Mouse (Mus musculus): ENCODE results near the gene Rab11b.

GRCm38 (mm10) chr17:33719736-33720378, 40.5 kb downstream of the Rab11b start:
- no peak for TF ChIP-seq CTCF (IDR thresholded peaks at IDR 0.05; ENCODE audit: extremely low read depth, insufficient read depth, insufficient read length, insufficient replicate concordance)
- no peak for TF ChIP-seq POLR2A (IDR thresholded peaks at IDR 0.05; ENCODE audit: low read depth, low read length)
